Mouse (Mus musculus): ENCODE measurements around the gene Zdhhc18. TPM values are rescaled to one million over a fixed set of nuclear protein-coding genes. Genes with fewer than 3 reads are reported as not detected.
A peak's percentile ranks its signal among the peaks of the same experiment; 100 is the strongest.

Gene Zdhhc18
- polyA plus RNA-seq, 1 experiment: 4.5 TPM

DNA sequence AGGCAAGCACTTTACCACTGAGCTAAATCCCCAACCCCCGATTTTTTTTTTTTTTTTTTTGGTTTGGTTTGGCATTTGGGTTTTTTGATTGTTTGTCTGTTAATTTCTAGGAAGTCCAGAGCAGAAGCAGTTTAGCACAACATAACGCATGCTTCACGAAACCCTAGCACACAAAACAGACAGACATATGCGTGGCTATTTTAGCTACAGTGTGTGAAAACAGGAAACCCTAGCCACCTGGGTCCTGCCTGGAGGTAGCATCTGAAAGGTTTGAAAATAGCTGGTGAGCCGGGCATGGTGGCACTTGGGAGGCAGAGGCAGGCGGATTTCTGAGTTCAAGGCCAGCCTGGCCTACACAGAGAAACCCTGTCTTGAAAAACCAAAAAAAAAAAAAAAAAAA, 53.9 kb downstream of the Zdhhc18 start:
- TF ChIP-seq POLR2A (IDR thresholded peaks at IDR 0.05; ENCODE audit: control insufficient read depth, low read depth, low read length) (no peak), CTCF (IDR thresholded peaks at IDR 0.05; ENCODE audit: control insufficient read depth, insufficient read depth, insufficient replicate concordance, low read depth, low read length) (no peak)
- Histone ChIP-seq H3K4me1 (ENCODE audit: control insufficient read depth, insufficient read depth, low read length) (peaks cover 7% of the 10 kb centered on the region), H3K27ac (ENCODE audit: control insufficient read depth, insufficient read depth, low read depth, low read length) (no peak overlapping the region), H3K4me3 (ENCODE audit: control insufficient read depth, low read depth, low read length) (no peak overlapping the region), H3K36me3 (ENCODE audit: control insufficient read depth, insufficient read depth, low read length) (peaks cover 1% of the 10 kb centered on the region; the same call in 1 of the 2 replicates), H3K27me3 (ENCODE audit: control insufficient read depth, insufficient read depth, low read length) (no peaks in the 10 kb centered on the region)

DNA sequence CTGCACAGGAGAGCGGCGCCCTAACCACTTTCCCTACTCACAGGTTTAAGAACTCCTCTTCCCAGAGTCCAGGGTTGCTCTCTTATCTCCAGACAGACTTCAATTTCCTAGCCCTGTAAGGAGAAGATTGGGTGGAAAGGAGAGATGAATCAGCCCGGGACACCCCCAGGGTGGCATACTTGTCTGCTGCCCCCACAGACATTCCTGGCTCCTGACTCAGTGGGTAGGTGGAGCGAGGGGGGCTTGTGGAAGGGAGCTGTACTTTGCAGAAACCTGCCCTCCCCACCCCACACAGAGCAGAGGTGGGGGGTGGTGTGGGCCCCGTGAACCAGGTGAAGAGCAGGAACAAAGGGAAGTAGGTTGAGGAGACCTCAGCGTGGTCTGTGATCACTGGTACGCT, 54.4 kb downstream of the Zdhhc18 start:
- H3K27ac ChIP-seq (ENCODE audit: control insufficient read depth, insufficient read depth, low read depth, low read length): no peak overlapping the region
- H3K27me3 ChIP-seq (ENCODE audit: control insufficient read depth, insufficient read depth, low read length): no peaks in the 10 kb centered on the region
- no peak overlapping the region for H3K4me3 ChIP-seq (ENCODE audit: control insufficient read depth, low read depth, low read length)
- TF ChIP-seq POLR2A (IDR thresholded peaks at IDR 0.05; ENCODE audit: control insufficient read depth, low read depth, low read length): no peak
- no peak for TF ChIP-seq CTCF (IDR thresholded peaks at IDR 0.05; ENCODE audit: control insufficient read depth, insufficient read depth, insufficient replicate concordance, low read depth, low read length)
- peaks cover 4% of the 10 kb centered on the region for H3K36me3 ChIP-seq (ENCODE audit: control insufficient read depth, insufficient read depth, low read length)
- peaks cover 7% of the 10 kb centered on the region for H3K4me1 ChIP-seq (ENCODE audit: control insufficient read depth, insufficient read depth, low read length)

DNA sequence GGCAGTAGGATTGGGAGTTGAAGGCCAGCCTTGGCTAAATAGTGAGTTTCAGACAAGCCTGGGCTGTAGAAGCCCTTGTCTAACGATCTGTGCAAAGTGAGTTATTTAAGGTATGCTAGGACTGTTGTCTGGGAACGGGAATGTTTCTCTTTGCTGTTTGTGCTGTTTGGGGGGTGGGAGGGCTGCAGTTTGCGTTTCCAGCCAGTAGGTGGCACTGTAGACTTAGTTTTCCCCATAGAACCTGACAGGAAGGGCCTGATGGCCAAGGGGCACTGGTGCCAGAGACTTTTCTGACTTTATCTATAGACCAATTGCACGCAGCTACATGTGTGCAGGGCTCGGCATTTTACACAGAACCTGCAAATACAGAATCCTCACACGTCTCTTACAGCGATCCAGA, 57.4 kb downstream of the Zdhhc18 start:
- TF ChIP-seq POLR2A (IDR thresholded peaks at IDR 0.05; ENCODE audit: control insufficient read depth, low read depth, low read length) (no peak), CTCF (IDR thresholded peaks at IDR 0.05; ENCODE audit: control insufficient read depth, insufficient read depth, insufficient replicate concordance, low read depth, low read length) (peak; percentile 92; the same call in 1 of the 2 replicates)
- Histone ChIP-seq H3K4me3 (ENCODE audit: control insufficient read depth, low read depth, low read length) (no peak overlapping the region), H3K4me1 (ENCODE audit: control insufficient read depth, insufficient read depth, low read length) (no peaks in the 10 kb centered on the region), H3K36me3 (ENCODE audit: control insufficient read depth, insufficient read depth, low read length) (peaks cover 7% of the 10 kb centered on the region), H3K27me3 (ENCODE audit: control insufficient read depth, insufficient read depth, low read length) (no peaks in the 10 kb centered on the region), H3K27ac (ENCODE audit: control insufficient read depth, insufficient read depth, low read depth, low read length) (no peak overlapping the region)

DNA sequence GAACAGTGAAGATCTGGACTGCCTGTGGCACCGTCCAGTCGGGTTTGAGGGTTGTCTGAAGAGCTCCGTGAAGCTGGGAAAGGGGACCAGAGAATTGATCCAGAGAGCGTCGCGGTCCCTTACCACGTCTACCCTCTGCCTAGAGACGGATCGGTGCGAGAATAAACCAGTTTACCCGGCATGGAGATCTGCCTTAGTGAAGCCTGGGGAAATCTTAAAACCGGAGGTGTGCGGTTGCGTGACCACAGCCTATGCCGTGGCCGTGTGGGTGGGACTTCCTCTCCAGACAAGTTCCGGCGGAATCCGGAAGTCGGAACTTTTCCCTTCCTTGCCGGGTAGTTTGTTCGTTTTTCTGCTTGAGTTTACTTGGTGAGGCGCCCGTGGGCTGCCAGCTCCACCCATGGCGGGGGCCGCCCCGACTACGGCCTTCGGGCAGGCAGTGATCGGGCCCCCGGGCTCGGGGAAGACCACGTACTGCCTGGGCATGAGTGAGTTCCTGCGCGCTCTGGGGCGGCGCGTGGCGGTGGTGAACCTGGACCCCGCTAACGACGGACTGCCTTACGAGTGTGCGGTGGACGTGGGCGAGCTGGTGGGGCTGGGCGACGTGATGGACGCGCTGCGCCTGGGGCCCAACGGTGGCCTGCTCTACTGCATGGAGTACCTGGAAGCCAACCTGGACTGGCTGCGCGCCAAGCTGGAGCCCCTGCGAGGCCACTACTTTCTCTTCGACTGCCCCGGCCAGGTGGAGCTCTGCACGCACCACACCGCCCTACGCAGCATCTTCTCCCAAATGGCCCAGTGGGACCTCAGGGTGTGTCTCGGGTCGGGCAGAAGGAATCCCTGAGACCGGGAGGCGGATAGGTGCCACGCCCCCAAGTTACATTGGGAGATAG, 65.6 kb downstream of the Zdhhc18 start, which contains the start of gene Gpn2:
TSS of gene Gpn2 (plus strand) at position 304 of the 893 bp plus-strand sequence.
- peak within 1 kb of the TSS; percentile 99 for H3K4me3 ChIP-seq (ENCODE audit: control insufficient read depth, low read depth, low read length)
- peak within 1 kb of the TSS; percentile 94 for H3K27ac ChIP-seq (ENCODE audit: control insufficient read depth, insufficient read depth, low read depth, low read length)
- no peaks in the 10 kb centered on the region for H3K27me3 ChIP-seq (ENCODE audit: control insufficient read depth, insufficient read depth, low read length)
- peaks cover 4% of the 10 kb centered on the region for H3K36me3 ChIP-seq (ENCODE audit: control insufficient read depth, insufficient read depth, low read length)
- TF ChIP-seq CTCF (IDR thresholded peaks at IDR 0.05; ENCODE audit: control insufficient read depth, insufficient read depth, insufficient replicate concordance, low read depth, low read length) (no peak), POLR2A (IDR thresholded peaks at IDR 0.05; ENCODE audit: control insufficient read depth, low read depth, low read length) (peak; percentile 67)
- peaks cover 8% of the 10 kb centered on the region for H3K4me1 ChIP-seq (ENCODE audit: control insufficient read depth, insufficient read depth, low read length)

DNA sequence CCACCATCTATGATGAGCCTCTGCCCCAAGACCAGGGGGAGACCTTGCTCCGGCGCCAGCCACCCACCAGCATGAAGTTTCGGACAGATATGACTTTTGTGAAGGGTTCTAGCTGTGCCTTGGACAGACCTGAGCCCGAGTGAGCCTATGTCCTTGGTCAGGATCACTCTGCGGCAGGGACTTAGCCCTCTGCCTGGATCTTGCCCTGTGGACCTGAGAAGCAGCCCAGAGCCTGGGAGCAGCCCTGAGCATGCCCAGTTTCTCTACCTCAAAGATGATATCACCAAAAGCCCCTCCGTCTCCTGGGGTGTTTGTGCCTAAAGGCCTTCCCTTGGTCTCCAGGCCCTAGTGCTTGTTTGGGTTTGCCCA, 66.3 kb downstream of the Zdhhc18 start:
- peak overlapping the region; percentile 91 for H3K27ac ChIP-seq (ENCODE audit: control insufficient read depth, insufficient read depth, low read depth, low read length)
- no peak for TF ChIP-seq POLR2A (IDR thresholded peaks at IDR 0.05; ENCODE audit: control insufficient read depth, low read depth, low read length)
- no peak for TF ChIP-seq CTCF (IDR thresholded peaks at IDR 0.05; ENCODE audit: control insufficient read depth, insufficient read depth, insufficient replicate concordance, low read depth, low read length)
- no peaks in the 10 kb centered on the region for H3K27me3 ChIP-seq (ENCODE audit: control insufficient read depth, insufficient read depth, low read length)
- H3K36me3 ChIP-seq (ENCODE audit: control insufficient read depth, insufficient read depth, low read length): peaks cover 5% of the 10 kb centered on the region
- peaks cover 8% of the 10 kb centered on the region for H3K4me1 ChIP-seq (ENCODE audit: control insufficient read depth, insufficient read depth, low read length)
- H3K4me3 ChIP-seq (ENCODE audit: control insufficient read depth, low read depth, low read length): peak overlapping the region; percentile 99

DNA sequence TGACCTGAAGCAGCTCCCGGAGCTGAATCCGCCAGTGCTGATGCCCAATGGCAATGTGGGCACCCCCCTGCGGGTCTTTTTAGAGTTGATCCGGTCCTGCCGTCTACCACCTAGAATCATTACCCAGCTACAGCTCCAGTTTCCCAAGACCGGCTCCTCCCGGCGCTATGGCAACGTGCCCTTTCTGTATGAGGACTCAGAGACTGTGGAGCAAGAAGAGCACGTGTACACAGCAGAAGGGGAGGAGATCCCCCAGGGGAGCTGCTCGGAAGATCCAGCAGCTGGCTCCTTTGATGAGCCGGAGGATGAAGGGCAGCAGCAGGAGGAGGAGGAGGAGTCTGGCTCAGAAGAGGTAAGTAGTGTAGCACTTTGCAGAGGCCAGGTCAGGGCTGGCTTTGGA, 72.0 kb downstream of the Zdhhc18 start:
- Histone ChIP-seq H3K27me3 (ENCODE audit: control insufficient read depth, insufficient read depth, low read length) (no peaks in the 10 kb centered on the region), H3K4me1 (ENCODE audit: control insufficient read depth, insufficient read depth, low read length) (peaks cover 3% of the 10 kb centered on the region), H3K4me3 (ENCODE audit: control insufficient read depth, low read depth, low read length) (no peak overlapping the region), H3K27ac (ENCODE audit: control insufficient read depth, insufficient read depth, low read depth, low read length) (no peak overlapping the region), H3K36me3 (ENCODE audit: control insufficient read depth, insufficient read depth, low read length) (peaks cover 4% of the 10 kb centered on the region; the same call in 1 of the 2 replicates)
- TF ChIP-seq CTCF (IDR thresholded peaks at IDR 0.05; ENCODE audit: control insufficient read depth, insufficient read depth, insufficient replicate concordance, low read depth, low read length) (no peak), POLR2A (IDR thresholded peaks at IDR 0.05; ENCODE audit: control insufficient read depth, low read depth, low read length) (no peak)

DNA sequence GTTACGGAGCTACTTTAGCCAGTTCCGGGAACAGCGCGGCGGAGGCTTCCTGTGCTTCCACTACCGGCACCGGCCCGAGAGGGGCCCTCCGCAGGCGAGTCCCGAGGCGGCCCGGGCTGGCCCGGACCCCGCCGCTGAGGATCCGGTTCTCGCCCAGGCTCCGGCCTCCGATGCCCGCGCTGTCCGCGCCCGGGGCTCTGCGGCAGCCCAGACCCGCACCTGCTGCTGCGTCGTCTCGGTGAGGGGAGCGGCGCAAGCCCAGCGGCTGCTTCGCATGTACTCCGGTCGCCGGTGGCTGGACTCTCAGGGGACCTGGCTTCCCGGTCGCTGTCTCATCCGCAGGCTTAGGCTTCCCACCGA, 75.1 kb downstream of the Zdhhc18 start:
- Histone ChIP-seq H3K27me3 (ENCODE audit: control insufficient read depth, insufficient read depth, low read length) (no peaks in the 10 kb centered on the region), H3K27ac (ENCODE audit: control insufficient read depth, insufficient read depth, low read depth, low read length) (peak overlapping the region; percentile 91), H3K4me1 (ENCODE audit: control insufficient read depth, insufficient read depth, low read length) (peaks cover 12% of the 10 kb centered on the region), H3K36me3 (ENCODE audit: control insufficient read depth, insufficient read depth, low read length) (peaks cover 4% of the 10 kb centered on the region; the same call in 1 of the 2 replicates), H3K4me3 (ENCODE audit: control insufficient read depth, low read depth, low read length) (peak overlapping the region; percentile 90)
- TF ChIP-seq CTCF (IDR thresholded peaks at IDR 0.05; ENCODE audit: control insufficient read depth, insufficient read depth, insufficient replicate concordance, low read depth, low read length): no peak
- no peak for TF ChIP-seq POLR2A (IDR thresholded peaks at IDR 0.05; ENCODE audit: control insufficient read depth, low read depth, low read length)

Measured in testis, adult 2 months (tissue).